Mouse (Mus musculus) limb, embryonic 12.5 days (tissue): ENCODE data around the gene Ccdc58. TPM values are rescaled to one million over a fixed set of nuclear protein-coding genes. Genes with fewer than 3 reads are reported as not detected.
"Not testable (repeated sequence)": the region's sequence is repeated elsewhere in the genome, so short reads cannot be mapped to it uniquely, and the experiment has no call there.

ENCODE experiments used
- ATAC-seq: fragments of 200-750 bp; cut with Nextera tagmentation; 2 replicates; pipeline ENCODE4 v1.8.0; 2017; ENCODE audit warnings: low read depth, moderate TSS enrichment; ENCODE audit not compliant: insufficient number of reproducible peaks, insufficient read depth, low FRiP score, low TSS enrichment
- H3K27ac ChIP-seq: fragments of 300-500 bp; sonication (generic); 2 replicates; pipeline ENCODE4 v1.5.1; 2016; ENCODE audit warnings: mild to moderate bottlenecking, moderate library complexity
- H3K27me3 ChIP-seq: fragments of 300-500 bp; sonication (generic); 2 replicates; pipeline ENCODE4 v1.6.1; 2016; ENCODE audit warnings: mild to moderate bottlenecking, moderate library complexity
- H3K36me3 ChIP-seq: fragments of 300-500 bp; sonication (generic); 2 replicates; pipeline ENCODE4 v1.6.1; 2016; ENCODE audit warnings: mild to moderate bottlenecking, moderate library complexity
- H3K4me1 ChIP-seq: fragments of 300-500 bp; sonication (generic); replicated peaks from 2 replicates; pipeline ENCODE4 v1.6.1; 2016
- H3K4me2 ChIP-seq: fragments of 300-500 bp; sonication (generic); 2 replicates; pipeline ENCODE4 v1.6.1; 2016; ENCODE audit warnings: mild to moderate bottlenecking, moderate library complexity
- H3K4me3 ChIP-seq: fragments of 300-500 bp; sonication (generic); replicated peaks from 2 replicates; pipeline ENCODE4 v1.5.1; 2016; ENCODE audit warnings: mild to moderate bottlenecking
- H3K9ac ChIP-seq: fragments of 300-500 bp; sonication (generic); replicated peaks from 2 replicates; pipeline ENCODE4 v1.6.1; 2016; ENCODE audit warnings: mild to moderate bottlenecking, moderate library complexity
- H3K9me3 ChIP-seq: fragments of 300-500 bp; sonication (generic); 2 replicates; pipeline ENCODE4 v1.6.1; 2016; ENCODE audit warnings: mild to moderate bottlenecking, moderate library complexity
- WGBS: fragments of 180-500 bp; shearing (Covaris S2); methylation state at CpG from one replicate; pipeline ENCODE4 v1.1.7; 2016; 5-methylcytosine and 5-hydroxymethylcytosine counted together
- polyA plus RNA-seq: library from polyadenylated mRNA; unstranded; fragments of >200 nt; fragmentation: Nextera tagmentation; extraction: Ambion mirVana; gene quantifications from 2 replicates; pipeline ENCODE4 v1.2.1, GENCODE M21; 2016

The Ccdc58 gene
- polyA plus RNA-seq, 1 experiment from 2014 or later, result 100 TPM

- no peak overlapping the region for H3K27ac ChIP-seq
- 88% methylated on average over 11 of the region's 11 CpGs for WGBS
- no peaks in the 10 kb centered on the region for H3K9me3 ChIP-seq
- no peaks in the 10 kb centered on the region for H3K4me1 ChIP-seq
- H3K36me3 ChIP-seq, result peaks cover 47% of the 10 kb centered on the region
- no peak overlapping the region for H3K4me2 ChIP-seq
- ATAC-seq, result no peak
- H3K27me3 ChIP-seq, result no peaks in the 10 kb centered on the region
- H3K4me3 ChIP-seq, result no peak overlapping the region
- no peak overlapping the region for H3K9ac ChIP-seq
These were observed 15.1 kb upstream of the Ccdc58 start for GRCm38 (mm10) chr16:36056416-36056815.

GRCm38 (mm10) chr16:36057933-36058475 lies 13.5 kb upstream of the Ccdc58 start:
- H3K9me3 ChIP-seq, result no peaks in the 10 kb centered on the region
- no peak overlapping the region for H3K27ac ChIP-seq
- no peak for ATAC-seq
- no peak overlapping the region for H3K4me2 ChIP-seq
- H3K9ac ChIP-seq, result no peak overlapping the region
- peaks cover 34% of the 10 kb centered on the region for H3K36me3 ChIP-seq
- H3K4me3 ChIP-seq, result no peak overlapping the region
- no peaks in the 10 kb centered on the region for H3K27me3 ChIP-seq
- 87% methylated on average over 8 of the region's 8 CpGs for WGBS
- no peaks in the 10 kb centered on the region for H3K4me1 ChIP-seq

DNA sequence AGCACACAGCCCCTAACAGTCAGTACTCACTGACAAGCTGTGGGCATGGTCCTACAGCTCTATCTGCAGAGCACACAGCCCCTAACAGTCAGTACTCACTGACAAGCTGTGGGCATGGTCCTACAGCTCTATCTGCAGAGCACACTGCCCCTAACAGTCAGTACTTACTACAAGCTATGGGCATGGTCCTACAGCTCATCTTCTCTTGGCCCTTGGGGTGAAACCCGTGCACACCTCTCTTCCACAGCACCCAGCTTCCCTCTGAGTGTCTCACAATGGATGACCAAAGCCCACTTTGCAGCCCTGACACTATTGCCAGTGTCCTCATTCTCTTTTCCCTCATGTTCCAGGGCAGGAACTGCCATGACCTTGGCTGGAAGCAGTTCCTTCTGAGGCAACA lies 9.0 kb upstream of the Ccdc58 start:
- H3K4me1 ChIP-seq, H3K27ac ChIP-seq, H3K27me3 ChIP-seq, H3K4me2 ChIP-seq, H3K9ac ChIP-seq, ATAC-seq, H3K9me3 ChIP-seq, H3K4me3 ChIP-seq: not testable (repeated sequence)
- 82% methylated on average over 1 of the region's 1 CpGs for WGBS
- peaks cover 15% of the 10 kb centered on the region; the same call in 1 of the 2 replicates for H3K36me3 ChIP-seq

DNA sequence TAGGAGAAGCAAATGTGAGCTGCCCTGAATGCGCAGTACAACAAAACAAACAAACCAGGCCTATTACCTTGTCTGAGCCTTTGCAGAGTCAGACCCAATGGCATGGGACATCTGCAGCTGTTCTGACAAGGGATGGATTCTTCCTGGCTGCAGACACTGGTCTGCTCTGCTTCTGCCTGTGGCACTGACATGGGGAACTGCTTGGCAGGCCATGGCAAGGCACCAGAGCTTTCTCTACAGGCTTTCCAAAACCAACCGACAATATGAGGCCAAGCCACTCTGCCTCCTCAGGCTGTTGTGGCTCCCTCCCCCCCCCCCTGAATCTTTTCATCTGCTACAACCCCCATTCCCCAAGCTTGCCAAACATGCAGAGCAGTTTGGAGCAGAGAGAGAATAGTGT lies 8.2 kb upstream of the Ccdc58 start:
- Histone ChIP-seq H3K4me1 (peaks cover 16% of the 10 kb centered on the region), H3K36me3 (peaks cover 15% of the 10 kb centered on the region; the same call in 1 of the 2 replicates), H3K27ac (no peak overlapping the region), H3K4me2 (no peak overlapping the region), H3K9me3 (no peaks in the 10 kb centered on the region), H3K4me3 (no peak overlapping the region), H3K27me3 (no peaks in the 10 kb centered on the region), H3K9ac (no peak overlapping the region)
- 70% methylated on average over 2 of the region's 2 CpGs for WGBS
- ATAC-seq, result no peak

DNA sequence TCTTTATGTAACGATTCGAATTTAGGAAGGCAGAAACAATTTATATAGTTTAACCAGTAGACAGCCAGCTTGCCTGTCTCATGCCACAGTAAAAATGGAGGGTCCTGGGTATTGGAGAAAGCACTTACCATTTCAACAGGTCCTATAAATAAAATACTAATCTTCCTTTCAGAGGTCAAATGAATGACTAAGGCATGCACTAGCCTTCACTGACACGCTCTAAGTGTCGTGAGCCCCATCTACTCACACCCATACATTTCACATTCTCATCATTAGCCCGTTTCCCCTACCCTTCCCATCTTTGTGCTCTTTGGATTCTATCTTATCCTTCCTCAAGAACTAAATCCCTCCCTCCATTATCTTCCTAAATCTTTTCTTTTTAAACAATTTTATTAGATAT lies 6.6 kb upstream of the Ccdc58 start:
- Histone ChIP-seq H3K4me2 (no peak overlapping the region), H3K4me1 (peaks cover 30% of the 10 kb centered on the region), H3K9ac (no peak overlapping the region), H3K36me3 (peaks cover 15% of the 10 kb centered on the region; the same call in 1 of the 2 replicates), H3K4me3 (no peak overlapping the region), H3K27ac (no peak overlapping the region), H3K27me3 (no peaks in the 10 kb centered on the region), H3K9me3 (no peaks in the 10 kb centered on the region)
- no peak for ATAC-seq
- 83% methylated on average over 5 of the region's 5 CpGs for WGBS

- Histone ChIP-seq H3K27ac (no peak overlapping the region), H3K4me2 (no peak overlapping the region), H3K27me3 (no peaks in the 10 kb centered on the region), H3K9me3 (no peaks in the 10 kb centered on the region), H3K36me3 (0 out of 2 replicates have a peak, but pooled peaks cover 8% of the 10 kb centered on the region), H3K4me3 (no peak overlapping the region), H3K9ac (no peak overlapping the region), H3K4me1 (peaks cover 35% of the 10 kb centered on the region)
- ATAC-seq, result no peak
- 65% methylated on average over 2 of the region's 2 CpGs for WGBS
These were observed 3.8 kb upstream of the Ccdc58 start for GRCm38 (mm10) chr16:36067694-36068093.

- H3K4me3 ChIP-seq, result no peak overlapping the region
- H3K36me3 ChIP-seq, result 0 out of 2 replicates have a peak, but pooled peaks cover 8% of the 10 kb centered on the region
- no peak overlapping the region for H3K4me2 ChIP-seq
- H3K4me1 ChIP-seq, result peaks cover 35% of the 10 kb centered on the region
- no peak for ATAC-seq
- H3K27me3 ChIP-seq, result no peaks in the 10 kb centered on the region
- no peak overlapping the region for H3K27ac ChIP-seq
- no peak overlapping the region for H3K9ac ChIP-seq
- no peaks in the 10 kb centered on the region for H3K9me3 ChIP-seq
- 72% methylated on average over 3 of the region's 3 CpGs for WGBS
These were observed 3.1 kb upstream of the Ccdc58 start for GRCm38 (mm10) chr16:36068356-36068755.

DNA sequence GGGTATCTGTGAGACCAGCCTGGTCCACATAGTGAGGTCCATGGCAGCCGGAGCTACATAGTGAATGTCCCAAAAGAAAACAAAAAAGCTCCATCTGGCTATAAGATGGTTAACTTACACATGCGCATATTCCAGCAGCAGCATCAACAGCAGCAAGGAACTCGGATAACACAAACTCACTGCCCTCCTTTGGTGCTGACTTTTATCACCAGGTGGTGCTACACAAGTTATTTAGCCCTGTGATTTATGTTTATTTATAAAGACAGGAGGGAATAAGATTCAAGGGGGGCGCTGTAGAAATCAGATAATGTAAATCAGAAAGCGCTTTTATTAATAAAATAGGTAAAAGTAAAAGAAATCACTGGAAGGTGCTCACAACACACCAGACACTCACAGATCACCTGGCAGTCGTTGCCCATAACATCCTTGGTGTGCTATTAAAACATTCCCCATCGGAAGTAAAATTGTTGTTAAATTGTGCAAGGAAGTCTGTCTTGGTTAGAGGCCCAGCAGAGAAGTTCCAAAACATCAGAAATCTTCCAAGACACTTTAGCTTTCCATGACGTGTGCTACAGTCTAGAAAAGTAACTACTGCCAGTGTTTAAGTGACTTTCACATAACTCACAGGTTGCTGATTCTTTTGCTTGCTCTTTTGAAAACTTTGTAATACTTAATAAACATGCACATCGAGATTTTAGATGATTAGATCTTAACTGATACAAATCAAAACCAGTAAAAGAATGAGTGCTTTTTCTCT lies 1.5 kb upstream of the Ccdc58 start:
- Histone ChIP-seq H3K36me3 (0 out of 2 replicates have a peak, but pooled peaks cover 8% of the 10 kb centered on the region), H3K4me2 (peak overlapping the region; percentile 54), H3K27ac (no peak overlapping the region), H3K4me3 (peak overlapping the region; percentile 76), H3K9me3 (no peaks in the 10 kb centered on the region), H3K9ac (peak overlapping the region; percentile 86), H3K27me3 (no peaks in the 10 kb centered on the region), H3K4me1 (peaks cover 33% of the 10 kb centered on the region)
- no peak for ATAC-seq
- 32% methylated on average over 9 of the region's 9 CpGs for WGBS

- under 1% methylated on average over 16 of the region's 16 CpGs for WGBS
- Histone ChIP-seq H3K4me1 (peaks cover 33% of the 10 kb centered on the region), H3K27me3 (no peaks in the 10 kb centered on the region), H3K36me3 (0 out of 2 replicates have a peak, but pooled peaks cover 8% of the 10 kb centered on the region), H3K9ac (peak overlapping the region; percentile 86), H3K4me3 (peak overlapping the region; percentile 76), H3K9me3 (no peaks in the 10 kb centered on the region), H3K27ac (peak overlapping the region; percentile 99), H3K4me2 (peak overlapping the region; percentile 54)
- no peak for ATAC-seq
These were observed 425 bp upstream of the Ccdc58 start for GRCm38 (mm10) chr16:36071071-36071449.

- no peak for ATAC-seq
- peak overlapping the region; percentile 86 for H3K9ac ChIP-seq
- H3K36me3 ChIP-seq, result no peaks in the 10 kb centered on the region
- H3K27ac ChIP-seq, result peak overlapping the region; percentile 99
- peak overlapping the region; percentile 54 for H3K4me2 ChIP-seq
- 31% methylated on average over 8 of the region's 8 CpGs for WGBS
- H3K9me3 ChIP-seq, result no peaks in the 10 kb centered on the region
- H3K4me1 ChIP-seq, result peaks cover 27% of the 10 kb centered on the region
- H3K27me3 ChIP-seq, result no peaks in the 10 kb centered on the region
- peak overlapping the region; percentile 76 for H3K4me3 ChIP-seq
These were observed 1.0 kb downstream of the Ccdc58 start for GRCm38 (mm10) chr16:36072410-36073011.

GRCm38 (mm10) chr16:36074772-36075171 lies 3.3 kb downstream of the Ccdc58 start:
- 90% methylated on average over 3 of the region's 3 CpGs for WGBS
- no peak overlapping the region for H3K4me3 ChIP-seq
- no peak for ATAC-seq
- H3K27me3 ChIP-seq, result no peaks in the 10 kb centered on the region
- no peak overlapping the region for H3K27ac ChIP-seq
- H3K4me1 ChIP-seq, result peaks cover 7% of the 10 kb centered on the region
- no peak overlapping the region for H3K9ac ChIP-seq
- H3K4me2 ChIP-seq, result no peak overlapping the region
- H3K9me3 ChIP-seq, result no peaks in the 10 kb centered on the region
- no peaks in the 10 kb centered on the region for H3K36me3 ChIP-seq
